Mouse (Mus musculus) CD4-positive, CD25-positive, alpha-beta regulatory T cell (primary cell): ENCODE measurements around the gene Dpp6. TPM values are rescaled to one million over a fixed set of nuclear protein-coding genes. Genes with fewer than 3 reads are reported as not detected.

Source experiments
- polyA plus RNA-seq: library from polyadenylated mRNA; unstranded; fragments of 100-300 nt; shearing (Covaris generic); gene quantifications from one replicate; pipeline ENCODE4 v1.2.1, GENCODE M21; 2017

Dpp6 gene
- 0.11 TPM for polyA plus RNA-seq

GRCm38 (mm10) chr5:26816975-26817941 lies at the start of gene Dpp6:
Gene Dpp6 (plus strand): TSS chr5:26817203.

GRCm38 (mm10) chr5:27501338-27501737 lies 684.3 kb downstream of the Dpp6 start, which contains the start of gene Speer4b:
Gene Speer4b (minus strand): TSS chr5:27501438.

